Mouse (Mus musculus) T-helper 1 cell (primary cell): Measurements from ENCODE around the gene Nckap1l.
"Not testable (repeated sequence)": the region's sequence is repeated elsewhere in the genome, so short reads cannot be mapped to it uniquely, and the experiment has no call there.

Source experiments
- in situ Hi-C: fragments of 300-600 bp; cut with MboI, MseI; formaldehyde crosslinking; loops from one replicate; pipeline ENCODE4 v1.15.1; 2025; ENCODE audit warnings: high pct_unique_total_duplicates

Nckap1l gene

GRCm38 (mm10) chr15:103453551-103454218 lies at the start of gene Nckap1l:
Gene Nckap1l (plus strand): TSS chr15:103453794.
- in situ Hi-C loops = loop anchor here (5.0 kb wide), 1 partner anchor 86 kb away; the partner anchor contains the start of gene Itga5

- in situ Hi-C loops = not testable (repeated sequence)
Measured at GRCm38 (mm10) chr15:103405586-103405985, 48.0 kb upstream of the Nckap1l start.

- in situ Hi-C loops = no loop called here
Measured at GRCm38 (mm10) chr15:103427017-103427416, 26.6 kb upstream of the Nckap1l start.

GRCm38 (mm10) chr15:103430241-103430640 lies 23.4 kb upstream of the Nckap1l start, which contains the start of gene Gtsf1:
Gene Gtsf1 (minus strand): TSS chr15:103430470.
- in situ Hi-C loops = loop anchor here (10.0 kb wide), 1 partner anchor 45 kb away; no protein-coding TSS in a partner anchor

GRCm38 (mm10) chr15:103445966-103446365 lies 7.6 kb upstream of the Nckap1l start:
- in situ Hi-C loops = loop anchor here (10.0 kb wide), 1 partner anchor 691 kb away; no protein-coding TSS in a partner anchor

GRCm38 (mm10) chr15:103448369-103448768 lies 5.2 kb upstream of the Nckap1l start, which contains the start of gene Gtsf2:
Gene Gtsf2 (minus strand): TSS chr15:103448469.
- in situ Hi-C loops = loop anchor here (10.0 kb wide), 1 partner anchor 694 kb away; no protein-coding TSS in a partner anchor

GRCm38 (mm10) chr15:103454449-103454848 lies 855 bp downstream of the Nckap1l start:
- in situ Hi-C loops = loop anchor here (5.0 kb wide), 1 partner anchor 87 kb away; the partner anchor contains the start of gene Itga5

GRCm38 (mm10) chr15:103462539-103463261 lies 9.1 kb downstream of the Nckap1l start:
- in situ Hi-C loops = no loop called here

- in situ Hi-C loops = no loop called here
Measured at GRCm38 (mm10) chr15:103471488-103472194, 18.0 kb downstream of the Nckap1l start.

GRCm38 (mm10) chr15:103472265-103472664 lies 18.7 kb downstream of the Nckap1l start:
- in situ Hi-C loops = no loop called here

- in situ Hi-C loops = no loop called here
Measured at GRCm38 (mm10) chr15:103473182-103473581, 19.6 kb downstream of the Nckap1l start.

- in situ Hi-C loops = no loop called here
Measured at GRCm38 (mm10) chr15:103473769-103474168, 20.2 kb downstream of the Nckap1l start.

- in situ Hi-C loops = no loop called here
Measured at GRCm38 (mm10) chr15:103479080-103479606, 25.5 kb downstream of the Nckap1l start.

GRCm38 (mm10) chr15:103480129-103480528 lies 26.5 kb downstream of the Nckap1l start:
- in situ Hi-C loops = no loop called here

- in situ Hi-C loops = no loop called here
Measured at GRCm38 (mm10) chr15:103482488-103482887, 28.9 kb downstream of the Nckap1l start.

GRCm38 (mm10) chr15:103484490-103484889 lies 30.9 kb downstream of the Nckap1l start:
- in situ Hi-C loops = no loop called here

GRCm38 (mm10) chr15:103485106-103485505 lies 31.5 kb downstream of the Nckap1l start:
- in situ Hi-C loops = no loop called here

- in situ Hi-C loops = no loop called here
Measured at GRCm38 (mm10) chr15:103486658-103487057, 33.1 kb downstream of the Nckap1l start.

GRCm38 (mm10) chr15:103488336-103488735 lies 34.7 kb downstream of the Nckap1l start:
- in situ Hi-C loops = no loop called here

GRCm38 (mm10) chr15:103496204-103497140 lies 42.9 kb downstream of the Nckap1l start:
- in situ Hi-C loops = no loop called here
